Comparison of ENCODE assay signal across 7 mouse cellular contexts in the genomic region with DNA sequence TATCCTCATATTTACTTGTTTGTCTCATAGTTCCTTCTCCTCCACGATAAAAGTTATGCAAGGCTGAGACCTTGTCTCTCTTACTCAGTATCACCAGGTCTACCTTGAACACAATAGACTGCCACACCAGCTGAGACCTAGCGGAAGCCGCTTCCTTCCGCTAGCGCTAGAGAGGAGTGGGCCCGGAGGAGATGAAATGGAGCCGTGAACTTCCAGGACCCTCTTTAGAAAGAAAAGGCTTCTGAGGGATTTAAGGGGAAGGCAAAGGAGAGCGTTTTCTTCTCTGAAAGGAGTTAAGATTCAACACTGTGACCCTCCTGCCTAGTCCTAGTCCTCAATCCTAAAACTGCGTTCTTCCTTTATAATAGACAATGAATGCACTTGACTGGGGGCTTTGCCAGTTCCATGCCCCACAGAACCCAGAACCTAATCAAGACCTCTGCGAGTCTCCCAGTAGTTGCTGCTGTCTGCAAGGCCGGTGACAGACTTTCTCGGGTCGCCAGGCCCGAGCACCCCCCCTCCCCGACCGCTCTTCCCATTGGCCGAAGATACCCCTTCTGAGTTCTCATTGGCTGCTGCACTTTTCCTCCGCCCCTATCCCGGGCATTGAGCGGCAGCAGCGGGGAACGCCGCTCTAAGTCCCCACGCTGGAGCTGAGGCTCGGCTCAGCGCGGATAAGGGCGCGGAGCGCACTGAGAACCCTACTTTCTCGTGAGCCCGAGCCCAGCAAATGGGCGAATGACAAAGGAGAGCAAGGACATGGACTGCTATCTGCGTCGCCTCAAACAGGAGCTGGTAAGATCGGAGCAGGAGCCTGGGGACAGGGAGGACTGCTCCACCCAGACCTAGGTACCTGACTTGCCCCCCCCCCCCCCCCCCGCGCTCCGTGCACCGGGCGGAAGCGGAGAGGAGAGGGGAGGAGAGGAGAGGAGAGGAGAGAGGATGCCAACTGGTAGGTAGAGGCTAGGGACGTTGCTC. TPM values are rescaled to one million over a fixed set of nuclear protein-coding genes. Genes with fewer than 3 reads are reported as not detected.
DNase-seq lines count a peak whose midpoint lies in the region; TF ChIP-seq lines count a peak whose summit lies in the region.

A gene (plus strand): TSS at position 569 of the 978 bp plus-strand sequence.

- H3K4me1 ChIP-seq in cortical plate, adult 2 months (ENCODE audit: control insufficient read depth, insufficient read depth, low read length) = peaks cover 4% of the 10 kb centered on the region

- TF ChIP-seq CTCF in cortical plate, adult 2 months (IDR thresholded peaks at IDR 0.05; ENCODE audit: extremely low read depth, insufficient read depth, low read length) = no peak

- peak; percentile 97 for TF ChIP-seq POLR2A in cortical plate, adult 2 months (IDR thresholded peaks at IDR 0.05; ENCODE audit: extremely low read depth, insufficient read depth, low read length)

- H3K27ac ChIP-seq in cortical plate, adult 2 months (ENCODE audit: insufficient read depth, low read length) = peak within 1 kb of the TSS; percentile 99

- DNase-seq in adrenal gland, adult 18-20 months (ENCODE audit: low spot score in 2 of 2) = peak; percentile 72 to 74
- peak; percentile 71 for DNase-seq in gastrocnemius, postnatal 10 days
- peak; percentile 84 for DNase-seq in induced T-regulatory cell, adult 2 months (ENCODE audit: low read depth)
- peak; percentile 83 to 92 for DNase-seq in left cerebral cortex, postnatal 25 days (ENCODE audit: low spot score in 2 of 2)
- peak; percentile 91 for DNase-seq in mesoderm, embryonic 11.5 days (ENCODE audit: low read depth, low spot score)
- DNase-seq in right cerebral cortex, postnatal 36 days (ENCODE audit: low spot score in 2 of 2) = peak; percentile 75 to 85

- H3K4me3 ChIP-seq in cortical plate, adult 2 months (ENCODE audit: insufficient read depth, low read length) = peak within 1 kb of the TSS; percentile 94

- intact Hi-C loops in left cerebral cortex, postnatal 25 days (cut with DNase I) = loop anchor here (1.0 kb wide), 2 partner anchors 11 to 12 kb away; no protein-coding TSS in a partner anchor

RNA-seq across cellular contexts. Expression of the gene that starts here (rescaled TPM):
- 1 to 10 TPM; 3.8 to 3.9 TPM for total RNA-seq in adrenal gland, adult 18-20 months (2021)
- 71.9 and 75.2 TPM in 2 replicates for polyA plus RNA-seq in cortical plate, adult 2 months (2012; rRNA removed)
- total RNA-seq in gastrocnemius, postnatal 10 days (2021) = 10 to 100 TPM in 1 of 2 experiments, 1 to 10 TPM in 1; 9.7 to 14.6 TPM
- 100 to 1,000 TPM; 109 to 110 TPM for total RNA-seq in left cerebral cortex, postnatal 25 days (2021)

Comparison
In these comparisons a context has a peak if more than half of its experiments do, and no peak if none do; other contexts are left out.
1. Peak in every context shown above with its lines: DNase-seq, H3K4me3 ChIP-seq and H3K27ac ChIP-seq.
2. RNA of the gene that starts here (total RNA-seq): 109 to 110 TPM in left cerebral cortex, postnatal 25 days; 9.7 to 14.6 TPM in gastrocnemius, postnatal 10 days and 3.8 to 3.9 TPM in adrenal gland, adult 18-20 months; every median in the first group is over 4 times any median in the second.